Mouse (Mus musculus) lung, adult 2 months (tissue): ENCODE data around the gene Lrp1.

Experiments used
- CTCF ChIP-seq: fragments of 200-500 bp; IDR thresholded peaks from 2 replicates; pipeline ENCODE4 v1.5.1; 2011; ENCODE audit warnings: mild to moderate bottlenecking, low read length, control low read depth; ENCODE audit not compliant: insufficient read depth
- POLR2A ChIP-seq: fragments of 200-500 bp; IDR thresholded peaks from 2 replicates; pipeline ENCODE4 v1.6.1; 2011; ENCODE audit warnings: low read depth, mild to moderate bottlenecking, control low read depth, low read length, borderline replicate concordance; ENCODE audit errors: extremely low read depth

- TF ChIP-seq CTCF (no peak), POLR2A (peak; percentile 47; the same call in 1 of the 2 replicates)
These were observed 98.8 kb downstream of the Lrp1 start, which contains the start of gene Shmt2 for GRCm38 (mm10) chr10:127522088-127522581.
